Mouse (Mus musculus) liver, embryonic 14.5 days (tissue): Measurements from ENCODE around the gene Capn11. TPM values are rescaled to one million over a fixed set of nuclear protein-coding genes. Genes with fewer than 3 reads are reported as not detected.

ENCODE experiments used
- ATAC-seq: fragments of 200-750 bp; cut with Nextera tagmentation; 2 replicates; pipeline ENCODE4 v1.8.0; 2017; ENCODE audit warnings: moderate number of reproducible peaks, mild to moderate bottlenecking, moderate library complexity; ENCODE audit not compliant: insufficient read depth
- DNase-seq, 3 experiments: peaks; one replicate each; pipeline ENCODE4 v3.0.0-alpha.2; 2012 to 2013; ENCODE audit warnings: low read depth in 3 of 3, low spot score in 3 of 3
- H3K27ac ChIP-seq: fragments of 300-500 bp; sonication (generic); 2 replicates; pipeline ENCODE4 v1.5.1; 2014; ENCODE audit warnings: moderate library complexity, mild to moderate bottlenecking, control low read depth, inconsistent platforms
- H3K27me3 ChIP-seq: fragments of 300-500 bp; sonication (generic); 2 replicates; pipeline ENCODE4 v1.6.1; 2014; ENCODE audit warnings: mild to moderate bottlenecking, low read length, moderate library complexity; ENCODE audit not compliant: control insufficient read depth, insufficient read depth
- H3K36me3 ChIP-seq: fragments of 300-500 bp; sonication (generic); replicated peaks from 2 replicates; pipeline ENCODE4 v1.6.1; 2014; ENCODE audit warnings: low read depth; ENCODE audit not compliant: control insufficient read depth, insufficient read depth
- H3K4me1 ChIP-seq, 2 experiments: fragments of 200-500 bp in 1 of 2; fragments of 300-500 bp in 1 of 2; sonication (generic) in 1 of 2; replicated peaks; 2 replicates each; pipeline ENCODE4 v1.6.1; 2012 to 2014; ENCODE audit warnings: antibody characterized with exemption in 1 of 2, inconsistent platforms in 1 of 2, low read length in 1 of 2; ENCODE audit not compliant: control insufficient read depth in 2 of 2, insufficient read depth in 2 of 2
- H3K4me2 ChIP-seq: fragments of 300-500 bp; sonication (generic); 2 replicates; pipeline ENCODE4 v1.6.1; 2014; ENCODE audit warnings: low read depth, mild to moderate bottlenecking, control low read depth, moderate library complexity
- H3K4me3 ChIP-seq, 2 experiments: fragments of 200-500 bp in 1 of 2; fragments of 300-500 bp in 1 of 2; sonication (generic) in 1 of 2; 2 replicates each; pipeline ENCODE4 v1.5.1; 2012 to 2014; ENCODE audit warnings: low read depth in 2 of 2, low read length in 2 of 2, mild to moderate bottlenecking in 2 of 2, control low read depth in 1 of 2, inconsistent platforms in 1 of 2, moderate library complexity in 1 of 2; ENCODE audit not compliant: insufficient read depth in 1 of 2
- H3K9ac ChIP-seq: fragments of 300-500 bp; sonication (generic); replicated peaks from 2 replicates; pipeline ENCODE4 v1.6.1; 2014; ENCODE audit warnings: mild to moderate bottlenecking, control low read depth, moderate library complexity
- H3K9me3 ChIP-seq: fragments of 300-500 bp; sonication (generic); 2 replicates; pipeline ENCODE4 v1.6.1; 2016; ENCODE audit warnings: low read length, mixed read lengths; ENCODE audit not compliant: control insufficient read depth
- CTCF ChIP-seq: IDR thresholded peaks from 2 replicates; pipeline ENCODE4 v1.5.1; 2016; ENCODE audit warnings: antibody characterized with exemption, low read depth, control low read depth
- EP300 ChIP-seq: IDR thresholded peaks from 2 replicates; pipeline ENCODE4 v1.6.1; 2016; ENCODE audit warnings: antibody characterized with exemption, low read depth
- WGBS: fragments of 180-500 bp; shearing (Covaris S2); extraction: QIAGEN DNeasy Blood & Tissue Kit; methylation state at CpG from one replicate; pipeline ENCODE4 v1.1.7; 2014; ENCODE audit not compliant: insufficient replicate concordance; 5-methylcytosine and 5-hydroxymethylcytosine counted together
- polyA plus RNA-seq, 2 experiments: library from polyadenylated mRNA; depleted of rRNA in 1 of 2; stranded (reverse) in 1 of 2; unstranded in 1 of 2; fragments of >200 nt; fragmentation: Nextera tagmentation in 1 of 2; extraction: Ambion mirVana in 1 of 2; gene quantifications; 2 replicates each; pipeline versions ENCODE4 v1.2.1 to v1.2.3; 2012 to 2014

Gene Capn11
- polyA plus RNA-seq, 2 experiments, result not detected

- H3K4me1 ChIP-seq, result peaks cover 8 to 30% of the 10 kb centered on the region in 2 experiments
Observed at GRCm38 (mm10) chr17:45696981-45697380, 37.9 kb upstream of the Capn11 start.

GRCm38 (mm10) chr17:45695227-45696120, 36.3 kb upstream of the Capn11 start:
- Histone ChIP-seq H3K4me1 (peaks cover 8 to 26% of the 10 kb centered on the region in 2 experiments), H3K27me3 (no peaks in the 10 kb centered on the region), H3K36me3 (no peaks in the 10 kb centered on the region; the same call in 1 of the 2 replicates), H3K27ac (peak overlapping the region; percentile 41; the same call in 1 of the 2 replicates), H3K9ac (peak overlapping the region; percentile 25), H3K9me3 (no peaks in the 10 kb centered on the region), H3K4me3 (no peak overlapping the region), H3K4me2 (peak overlapping the region; percentile 34)
- TF ChIP-seq EP300, result no peak
- no peak for TF ChIP-seq CTCF
- peak; percentile 68; the same call in 1 of the 2 replicates for ATAC-seq
- DNase-seq, result peak in 1 of 3 experiments; percentile 44
- WGBS, result 43% methylated on average over 23 of the region's 23 CpGs

More at GRCm38 (mm10) chr17:45696981-45697380, 37.9 kb upstream of the Capn11 start:
- ATAC-seq (no peak), DNase-seq (no peak)
- Histone ChIP-seq H3K9me3 (no peaks in the 10 kb centered on the region), H3K27ac (no peak overlapping the region), H3K36me3 (no peaks in the 10 kb centered on the region; the same call in 1 of the 2 replicates), H3K4me3 (no peak overlapping the region), H3K27me3 (no peaks in the 10 kb centered on the region), H3K4me2 (no peak overlapping the region), H3K9ac (no peak overlapping the region)
- TF ChIP-seq CTCF (no peak), EP300 (no peak)
- WGBS, result 81% methylated on average over 9 of the region's 9 CpGs

- Histone ChIP-seq H3K4me3 (no peak overlapping the region), H3K27me3 (no peaks in the 10 kb centered on the region), H3K9ac (no peak overlapping the region), H3K4me2 (no peak overlapping the region), H3K4me1 (peaks cover 8 to 26% of the 10 kb centered on the region in 2 experiments), H3K27ac (no peak overlapping the region), H3K36me3 (no peaks in the 10 kb centered on the region; the same call in 1 of the 2 replicates), H3K9me3 (no peaks in the 10 kb centered on the region)
- DNase-seq, result no peak
- no peak for TF ChIP-seq CTCF
- TF ChIP-seq EP300, result no peak
- WGBS, result 69% methylated on average over 18 of the region's 18 CpGs
- no peak for ATAC-seq
Observed at GRCm38 (mm10) chr17:45693812-45694565, 34.9 kb upstream of the Capn11 start.

- H3K36me3 ChIP-seq, result no peaks in the 10 kb centered on the region; the same call in 1 of the 2 replicates
- no peak overlapping the region for H3K4me2 ChIP-seq
- 77% methylated on average over 5 of the region's 5 CpGs for WGBS
- H3K27me3 ChIP-seq, result no peaks in the 10 kb centered on the region
- ATAC-seq (no peak), DNase-seq (no peak)
- no peak overlapping the region for H3K27ac ChIP-seq
- no peaks in the 10 kb centered on the region for H3K9me3 ChIP-seq
- no peak overlapping the region for H3K4me3 ChIP-seq
- H3K9ac ChIP-seq, result no peak overlapping the region
- H3K4me1 ChIP-seq, result peaks cover 8 to 32% of the 10 kb centered on the region in 2 experiments
- TF ChIP-seq CTCF (no peak), EP300 (no peak)
Observed at GRCm38 (mm10) chr17:45692159-45692558, 33.0 kb upstream of the Capn11 start.
